Mouse (Mus musculus) ES-Bruce4 (cell line): ENCODE measurements at regions not wholly inside any gene's neighbourhood (a gene's known extent, or its start where the extent isn't known, plus 50 kb on each side); places are given as distances from the start of the nearest gene placed in this dataset.
"Not testable (repeated sequence)": the region's sequence is repeated elsewhere in the genome, so short reads cannot be mapped to it uniquely, and the experiment has no call there.

Experiments
- H3K27ac ChIP-seq: 2 replicates; pipeline ENCODE4 v1.5.1; 2012; ENCODE audit warnings: low read length, inconsistent platforms; ENCODE audit not compliant: insufficient read depth
- H3K27me3 ChIP-seq: 2 replicates; pipeline ENCODE4 v1.6.1; 2012; ENCODE audit warnings: mild to moderate bottlenecking, low read length, inconsistent platforms; ENCODE audit not compliant: control insufficient read depth, poor library complexity, insufficient read depth, severe bottlenecking
- H3K36me3 ChIP-seq: 2 replicates; pipeline ENCODE4 v1.6.1; 2012; ENCODE audit warnings: inconsistent platforms, mild to moderate bottlenecking, low read length, moderate library complexity; ENCODE audit not compliant: control insufficient read depth, poor library complexity, insufficient read depth, severe bottlenecking
- H3K4me1 ChIP-seq: one replicate; pipeline ENCODE4 v1.8.1; 2011; ENCODE audit warnings: low read length; ENCODE audit not compliant: control insufficient read depth, insufficient read depth
- H3K4me3 ChIP-seq: 2 replicates; pipeline ENCODE4 v1.5.1; 2011; ENCODE audit warnings: low read depth, mild to moderate bottlenecking, low read length
- H3K9ac ChIP-seq: 2 replicates; pipeline ENCODE4 v1.6.1; 2012; ENCODE audit warnings: low read depth, mild to moderate bottlenecking, inconsistent platforms; ENCODE audit not compliant: poor library complexity, severe bottlenecking
- H3K9me3 ChIP-seq: replicated peaks from 2 replicates; pipeline ENCODE4 v1.6.1; 2012; ENCODE audit warnings: mild to moderate bottlenecking, low read length, inconsistent platforms; ENCODE audit not compliant: control insufficient read depth, poor library complexity, insufficient read depth, severe bottlenecking
- CTCF ChIP-seq: IDR thresholded peaks from one replicate; pipeline ENCODE4 v1.8.1; 2011; ENCODE audit warnings: low read depth, low read length
- EP300 ChIP-seq: IDR thresholded peaks from 2 replicates; pipeline ENCODE4 v1.6.1; 2011; ENCODE audit warnings: low read depth, low read length; ENCODE audit not compliant: insufficient read depth
- POLR2A ChIP-seq: IDR thresholded peaks from one replicate; pipeline ENCODE4 v1.8.1; 2011; ENCODE audit warnings: low read length; ENCODE audit not compliant: insufficient read depth

GRCm38 (mm10) chr17:31753859-31754229, 76.2 kb downstream of the Cryaa start:
- no peak for TF ChIP-seq CTCF
- TF ChIP-seq POLR2A = no peak
- TF ChIP-seq EP300 = no peak
- Histone ChIP-seq H3K27me3 (no peaks in the 10 kb centered on the region), H3K27ac (no peak overlapping the region), H3K4me1 (no peaks in the 10 kb centered on the region), H3K9me3 (no peaks in the 10 kb centered on the region), H3K36me3 (no peaks in the 10 kb centered on the region), H3K9ac (no peak overlapping the region), H3K4me3 (no peak overlapping the region)

GRCm38 (mm10) chr17:31760465-31760864, 82.9 kb downstream of the Cryaa start:
- Histone ChIP-seq H3K9me3 (no peaks in the 10 kb centered on the region), H3K27ac (no peak overlapping the region), H3K4me3 (no peak overlapping the region), H3K27me3 (no peaks in the 10 kb centered on the region), H3K9ac (no peak overlapping the region), H3K36me3 (no peaks in the 10 kb centered on the region), H3K4me1 (peaks cover 2% of the 10 kb centered on the region)
- TF ChIP-seq CTCF = no peak
- TF ChIP-seq EP300 = no peak
- TF ChIP-seq POLR2A = no peak

GRCm38 (mm10) chr17:31763078-31763477, 85.5 kb downstream of the Cryaa start:
- TF ChIP-seq CTCF (peak; percentile 57), POLR2A (no peak)

GRCm38 (mm10) chr17:31766779-31767697, 88.6 kb downstream of the Sik1 start:
- Histone ChIP-seq H3K27me3 (no peaks in the 10 kb centered on the region), H3K4me3 (no peak overlapping the region), H3K36me3 (no peaks in the 10 kb centered on the region), H3K9me3 (no peaks in the 10 kb centered on the region), H3K9ac (no peak overlapping the region), H3K27ac (no peak overlapping the region), H3K4me1 (peaks cover 2% of the 10 kb centered on the region)
- TF ChIP-seq EP300 (no peak), POLR2A (no peak), CTCF (no peak)

More at GRCm38 (mm10) chr17:31763078-31763477, 85.5 kb downstream of the Cryaa start:
- no peak overlapping the region for H3K27ac ChIP-seq
- H3K4me1 ChIP-seq = peaks cover 2% of the 10 kb centered on the region
- no peaks in the 10 kb centered on the region for H3K36me3 ChIP-seq
- H3K27me3 ChIP-seq = no peaks in the 10 kb centered on the region
- no peak overlapping the region for H3K9ac ChIP-seq
- no peaks in the 10 kb centered on the region for H3K9me3 ChIP-seq
- H3K4me3 ChIP-seq = no peak overlapping the region

- H3K9me3 ChIP-seq = no peaks in the 10 kb centered on the region
- H3K4me3 ChIP-seq = no peak overlapping the region
- peaks cover 1% of the 10 kb centered on the region for H3K4me1 ChIP-seq
- H3K27me3 ChIP-seq = no peaks in the 10 kb centered on the region
- no peak overlapping the region for H3K27ac ChIP-seq
- 0 out of 2 replicates have a peak, but pooled peaks have one; percentile 24 for TF ChIP-seq EP300
- no peak for TF ChIP-seq POLR2A
- no peak overlapping the region for H3K9ac ChIP-seq
- H3K36me3 ChIP-seq = no peaks in the 10 kb centered on the region
Observed at GRCm38 (mm10) chr17:31772201-31772820, 83.3 kb downstream of the Sik1 start.

- peak; percentile 59 for TF ChIP-seq CTCF
- H3K27ac ChIP-seq, H3K36me3 ChIP-seq, H3K27me3 ChIP-seq, H3K4me1 ChIP-seq, H3K4me3 ChIP-seq, H3K9ac ChIP-seq, H3K9me3 ChIP-seq: not testable (repeated sequence)
Observed at GRCm38 (mm10) chr17:31773882-31774281, 81.7 kb downstream of the Sik1 start.
